Mouse (Mus musculus) hindbrain, embryonic 15.5 days (tissue): ENCODE results near the gene Anks3. TPM values are rescaled to one million over a fixed set of nuclear protein-coding genes. Genes with fewer than 3 reads are reported as not detected.
A peak's percentile ranks its signal among the peaks of the same experiment; 100 is the strongest.

Source experiments
- ATAC-seq: fragments of 200-750 bp; cut with Nextera tagmentation; 2 replicates; pipeline ENCODE4 v1.8.0; 2017; ENCODE audit warnings: low read depth, moderate number of reproducible peaks, moderate TSS enrichment; ENCODE audit not compliant: low FRiP score
- H3K27ac ChIP-seq: fragments of 300-500 bp; sonication (generic); replicated peaks from 2 replicates; pipeline ENCODE4 v1.5.1; 2015; ENCODE audit warnings: mild to moderate bottlenecking, inconsistent platforms
- H3K27me3 ChIP-seq: fragments of 300-500 bp; sonication (generic); 2 replicates; pipeline ENCODE4 v1.6.1; 2015; ENCODE audit warnings: control low read depth, inconsistent platforms
- H3K36me3 ChIP-seq: fragments of 300-500 bp; sonication (generic); 2 replicates; pipeline ENCODE4 v1.6.1; 2015; ENCODE audit warnings: control low read depth, inconsistent platforms
- H3K4me1 ChIP-seq: fragments of 300-500 bp; sonication (generic); replicated peaks from 2 replicates; pipeline ENCODE4 v1.6.1; 2015; ENCODE audit warnings: control low read depth, inconsistent platforms
- H3K4me2 ChIP-seq: fragments of 300-500 bp; sonication (generic); 2 replicates; pipeline ENCODE4 v1.6.1; 2015; ENCODE audit warnings: moderate library complexity, mild to moderate bottlenecking, inconsistent platforms
- H3K4me3 ChIP-seq: fragments of 300-500 bp; sonication (generic); 2 replicates; pipeline ENCODE4 v1.5.1; 2015; ENCODE audit warnings: mild to moderate bottlenecking, inconsistent platforms
- H3K9ac ChIP-seq: fragments of 300-500 bp; sonication (generic); 2 replicates; pipeline ENCODE4 v1.6.1; 2015; ENCODE audit warnings: inconsistent platforms
- H3K9me3 ChIP-seq: fragments of 300-500 bp; sonication (generic); 2 replicates; pipeline ENCODE4 v1.6.1; 2016; ENCODE audit warnings: control low read depth, inconsistent platforms
- WGBS: fragments of 180-500 bp; shearing (Covaris S2); methylation state at CpG from one replicate; pipeline ENCODE4 v1.1.7; 2015; 5-methylcytosine and 5-hydroxymethylcytosine counted together
- polyA plus RNA-seq: library from polyadenylated mRNA; unstranded; fragments of >200 nt; fragmentation: Nextera tagmentation; extraction: Ambion mirVana; gene quantifications from 2 replicates; pipeline ENCODE4 v1.2.1, GENCODE M21; 2015

Anks3 gene
- polyA plus RNA-seq, 1 experiment from 2014 or later = 71.4 TPM

DNA sequence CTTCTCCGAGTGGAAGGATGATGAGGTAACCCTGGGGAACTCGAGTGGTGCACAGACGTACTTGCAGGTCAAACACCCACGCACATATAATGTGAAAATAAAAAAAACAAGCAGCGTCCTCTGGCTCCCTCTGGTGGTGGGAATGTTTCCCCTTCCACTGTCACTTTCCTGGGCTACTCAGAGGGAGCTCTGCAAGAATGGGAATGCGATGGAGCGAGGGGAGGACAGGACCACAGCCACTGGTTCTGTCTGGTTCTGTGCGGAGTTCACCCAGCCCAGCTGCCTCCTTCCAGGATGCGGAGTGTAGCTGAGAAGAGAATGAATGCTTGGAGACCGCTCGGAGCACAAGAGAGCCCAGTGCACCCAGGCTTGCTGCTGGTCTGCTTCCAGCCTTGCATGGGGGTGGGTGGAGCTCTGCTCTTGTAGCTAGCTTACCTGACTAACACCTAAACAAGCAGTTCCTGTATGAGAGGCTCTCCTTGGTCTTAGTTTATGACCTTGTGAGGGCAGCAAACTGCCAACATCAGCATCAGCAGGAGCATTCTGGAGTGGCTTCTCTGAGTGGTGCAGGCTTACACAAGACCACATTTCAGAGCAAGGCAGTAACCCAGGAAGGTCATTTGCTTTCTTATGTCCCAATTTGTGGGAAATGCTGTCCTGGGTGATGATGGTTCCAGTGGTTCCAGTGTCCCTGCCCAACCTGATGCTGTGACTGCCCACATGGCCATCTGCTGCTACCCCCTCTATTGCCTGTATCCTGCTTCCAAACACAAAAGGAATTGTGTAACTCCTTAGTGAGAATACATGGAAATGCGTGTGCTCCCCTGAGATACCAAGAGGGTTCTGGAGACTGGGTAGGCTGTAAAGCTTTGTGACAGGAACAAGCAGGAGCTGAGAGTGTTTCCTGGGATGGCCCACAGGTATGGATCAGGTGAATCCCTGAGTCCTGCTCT is 49.9 kb downstream of the Anks3 start:
- H3K9ac ChIP-seq = no peak overlapping the region
- no peaks in the 10 kb centered on the region for H3K27me3 ChIP-seq
- 0 out of 2 replicates have a peak overlapping the region, but pooled peaks have one; percentile 36 for H3K27ac ChIP-seq
- H3K4me2 ChIP-seq = no peak overlapping the region
- WGBS = 36% methylated on average over 12 of the region's 12 CpGs
- peak; percentile 66; the same call in 1 of the 2 replicates for ATAC-seq
- no peak overlapping the region for H3K4me3 ChIP-seq
- H3K4me1 ChIP-seq = no peaks in the 10 kb centered on the region
- H3K9me3 ChIP-seq = no peaks in the 10 kb centered on the region
- H3K36me3 ChIP-seq = peaks cover 69% of the 10 kb centered on the region

DNA sequence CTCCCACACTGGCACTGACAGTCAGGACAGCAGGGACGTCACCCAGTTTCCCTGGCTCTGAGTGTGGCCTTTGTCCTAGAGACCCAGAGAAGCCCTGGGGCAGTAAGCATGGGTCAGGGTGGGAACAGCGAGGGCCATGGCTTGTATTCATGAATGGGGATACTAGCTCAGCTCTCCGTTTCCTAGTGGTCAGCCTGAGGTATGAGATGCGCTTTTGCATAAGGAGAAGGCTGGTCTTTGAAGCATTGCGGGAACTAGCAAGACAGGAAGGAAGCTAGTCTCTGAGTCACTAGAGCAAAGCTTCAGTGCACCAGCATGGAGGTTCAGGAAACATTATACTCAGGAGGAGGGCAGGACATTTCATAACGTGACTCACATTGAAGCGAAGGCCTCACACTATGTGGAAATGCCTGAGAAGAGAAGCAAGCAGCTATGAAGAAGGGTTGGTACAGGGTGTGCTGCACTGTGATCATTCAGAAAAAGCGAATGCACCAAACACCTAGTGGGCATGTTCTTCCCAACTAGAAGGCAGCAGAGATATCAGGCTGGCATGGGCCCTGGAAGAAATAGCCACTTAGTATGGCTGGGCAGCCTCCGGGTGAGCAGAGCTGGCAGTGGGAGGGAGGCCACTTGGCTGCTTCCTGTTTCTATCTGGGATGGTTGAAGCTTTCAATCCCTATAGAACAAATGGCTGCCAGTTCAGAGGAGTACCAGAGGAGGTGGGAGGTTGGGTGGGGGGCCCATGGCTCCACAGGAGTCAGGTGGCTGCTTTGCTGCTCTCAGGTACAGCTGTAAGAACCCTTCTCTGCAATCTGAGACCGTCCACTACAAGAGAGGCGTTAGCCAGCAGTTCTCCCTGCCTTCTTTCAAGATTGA is 50.9 kb downstream of the Anks3 start:
- Histone ChIP-seq H3K27me3 (no peaks in the 10 kb centered on the region), H3K4me2 (no peak overlapping the region), H3K4me1 (no peaks in the 10 kb centered on the region), H3K36me3 (peaks cover 64% of the 10 kb centered on the region), H3K9me3 (no peaks in the 10 kb centered on the region), H3K4me3 (no peak overlapping the region), H3K9ac (no peak overlapping the region), H3K27ac (peak overlapping the region; percentile 36; the same call in 1 of the 2 replicates)
- 79% methylated on average over 11 of the region's 11 CpGs for WGBS
- ATAC-seq = peak; percentile 43; the same call in 1 of the 2 replicates

DNA sequence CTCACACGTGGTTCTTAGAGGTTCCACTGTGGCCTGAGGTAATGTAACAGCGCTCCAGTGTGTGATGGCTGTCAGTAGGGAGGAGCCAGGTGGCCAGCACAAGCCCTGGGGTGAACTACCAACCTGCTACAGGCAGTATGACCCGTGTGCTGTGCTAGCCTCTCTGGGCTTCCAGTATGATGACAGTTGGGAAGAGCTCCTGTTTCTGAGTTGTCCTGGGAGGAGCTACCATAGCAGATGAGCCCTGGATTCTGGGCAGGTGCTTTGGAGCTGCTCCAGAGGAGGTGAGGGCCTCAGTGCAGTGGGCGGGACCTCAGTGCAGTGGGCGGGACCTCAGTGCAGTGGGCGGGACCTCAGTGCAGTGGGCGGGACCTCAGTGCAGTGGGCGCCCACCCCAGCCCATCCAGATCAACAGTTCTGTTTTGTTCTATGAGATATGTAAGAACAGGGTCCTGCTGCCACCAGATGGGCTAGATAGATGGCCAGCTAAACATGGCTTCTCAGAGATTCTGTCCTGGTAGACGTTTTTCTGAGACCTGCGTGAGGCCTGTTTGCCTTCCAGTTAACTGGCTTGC is 51.8 kb downstream of the Anks3 start:
- H3K9me3 ChIP-seq = no peaks in the 10 kb centered on the region
- H3K4me1 ChIP-seq = no peaks in the 10 kb centered on the region
- H3K36me3 ChIP-seq = peaks cover 60% of the 10 kb centered on the region
- H3K4me3 ChIP-seq = no peak overlapping the region
- 81% methylated on average over 10 of the region's 10 CpGs for WGBS
- no peak for ATAC-seq
- H3K9ac ChIP-seq = no peak overlapping the region
- no peaks in the 10 kb centered on the region for H3K27me3 ChIP-seq
- H3K4me2 ChIP-seq = no peak overlapping the region
- no peak overlapping the region for H3K27ac ChIP-seq

DNA sequence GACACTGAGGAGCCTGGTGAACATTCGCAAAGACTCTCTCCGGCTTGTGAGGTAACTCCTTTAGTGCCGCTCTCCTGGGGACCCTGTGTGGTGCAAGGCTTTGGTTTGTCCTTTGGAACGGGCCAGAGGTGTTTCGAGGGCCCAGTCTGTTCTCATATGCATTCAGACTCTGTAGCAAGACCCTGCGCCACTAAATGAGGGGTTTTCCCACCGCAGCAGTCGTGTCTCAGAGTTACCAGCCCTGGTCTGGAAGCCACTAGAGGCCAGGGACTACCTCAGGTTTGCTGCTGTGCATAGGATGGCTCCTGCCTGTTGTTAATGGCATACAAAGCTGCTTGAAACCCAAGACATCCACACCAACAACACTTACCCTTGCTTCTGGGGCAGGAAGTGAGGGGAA is 53.2 kb downstream of the Anks3 start:
- Histone ChIP-seq H3K4me1 (no peaks in the 10 kb centered on the region), H3K4me3 (no peak overlapping the region), H3K9ac (no peak overlapping the region), H3K9me3 (no peaks in the 10 kb centered on the region), H3K27me3 (no peaks in the 10 kb centered on the region), H3K27ac (no peak overlapping the region), H3K4me2 (no peak overlapping the region), H3K36me3 (peaks cover 47% of the 10 kb centered on the region)
- WGBS = 99% methylated on average over 8 of the region's 8 CpGs
- ATAC-seq = no peak

- Histone ChIP-seq H3K9ac (no peak overlapping the region), H3K36me3 (peaks cover 40% of the 10 kb centered on the region), H3K27ac (no peak overlapping the region), H3K4me3 (no peak overlapping the region), H3K4me2 (no peak overlapping the region), H3K27me3 (no peaks in the 10 kb centered on the region), H3K9me3 (no peaks in the 10 kb centered on the region), H3K4me1 (no peaks in the 10 kb centered on the region)
- WGBS = 97% methylated on average over 2 of the region's 2 CpGs
- ATAC-seq = no peak
These were observed 54.3 kb downstream of the Anks3 start for GRCm38 (mm10) chr16:4909745-4910144.

DNA sequence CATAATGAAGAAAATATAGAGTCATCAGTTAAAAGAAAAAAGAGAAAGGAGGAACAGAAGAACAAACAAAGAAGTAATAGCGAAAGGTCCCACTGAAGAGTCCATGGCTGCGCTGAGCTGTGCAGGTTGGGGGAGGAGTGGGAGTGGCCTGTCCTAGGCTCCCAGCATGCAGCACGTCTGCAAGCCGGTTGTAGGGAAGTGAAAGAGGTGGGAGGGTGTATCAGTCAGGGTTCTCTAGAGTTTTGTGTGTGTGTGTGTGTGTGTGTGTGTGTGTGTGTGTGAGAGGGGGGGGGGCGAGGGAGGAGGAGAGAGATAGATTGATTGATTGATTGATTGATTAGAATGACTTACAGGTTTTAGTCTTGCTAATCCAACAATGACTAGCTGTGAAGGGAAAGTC is 56.0 kb downstream of the Anks3 start:
- Histone ChIP-seq H3K4me2 (no peak overlapping the region), H3K9ac (no peak overlapping the region), H3K9me3 (no peaks in the 10 kb centered on the region), H3K27me3 (no peaks in the 10 kb centered on the region), H3K4me1 (no peaks in the 10 kb centered on the region; the same call in 1 of the 2 replicates), H3K4me3 (no peak overlapping the region), H3K27ac (no peak overlapping the region), H3K36me3 (peaks cover 37% of the 10 kb centered on the region)
- ATAC-seq = no peak
- 51% methylated on average over 4 of the region's 5 CpGs for WGBS

DNA sequence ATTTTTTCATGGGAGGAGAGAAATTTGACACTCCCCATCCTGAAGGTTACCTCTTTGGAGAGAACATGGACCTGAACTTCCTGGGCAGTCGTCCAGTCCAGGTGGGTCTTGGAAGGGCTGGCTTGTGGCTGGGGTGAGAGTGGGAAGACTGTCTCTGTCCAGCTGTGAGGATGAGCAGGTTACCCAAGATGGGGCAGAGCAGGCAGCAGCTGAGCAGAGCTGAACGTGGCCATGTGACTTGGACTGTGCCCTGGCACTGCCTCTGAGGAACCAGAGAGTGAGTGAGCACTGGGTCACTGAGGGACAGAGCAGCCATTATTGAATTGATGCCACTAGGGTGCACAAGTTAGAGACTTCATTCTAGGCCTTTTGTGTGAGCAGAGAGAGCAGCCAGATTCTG is 56.6 kb downstream of the Anks3 start:
- Histone ChIP-seq H3K4me3 (no peak overlapping the region), H3K4me2 (no peak overlapping the region), H3K36me3 (peaks cover 32% of the 10 kb centered on the region), H3K27me3 (no peaks in the 10 kb centered on the region), H3K4me1 (no peaks in the 10 kb centered on the region; the same call in 1 of the 2 replicates), H3K9me3 (no peaks in the 10 kb centered on the region), H3K27ac (no peak overlapping the region), H3K9ac (no peak overlapping the region)
- ATAC-seq = no peak
- 66% methylated on average over 2 of the region's 2 CpGs for WGBS

DNA sequence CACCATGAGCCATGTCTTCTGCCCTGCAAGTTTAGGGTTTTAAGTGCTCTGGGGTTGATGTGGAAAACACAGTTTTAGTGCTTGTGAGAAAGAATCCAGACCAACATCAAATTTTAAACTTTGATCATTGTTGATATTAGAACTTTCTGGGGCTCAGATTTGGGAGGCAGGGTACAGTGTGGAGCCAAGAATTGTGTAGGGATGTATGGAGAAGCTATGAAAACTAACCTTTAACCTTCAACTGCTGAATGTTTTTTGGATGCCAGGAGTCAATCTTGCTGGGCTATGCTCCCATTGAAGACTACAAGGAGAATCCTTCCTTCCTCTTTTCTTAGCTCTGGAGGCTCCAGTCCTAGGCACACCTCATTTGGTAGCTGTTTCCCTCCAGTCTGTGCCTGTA is 57.4 kb downstream of the Anks3 start:
- H3K4me2 ChIP-seq = no peak overlapping the region
- no peaks in the 10 kb centered on the region for H3K9me3 ChIP-seq
- H3K27ac ChIP-seq = no peak overlapping the region
- H3K4me3 ChIP-seq = no peak overlapping the region
- ATAC-seq = no peak
- no peak overlapping the region for H3K9ac ChIP-seq
- no peaks in the 10 kb centered on the region; the same call in 1 of the 2 replicates for H3K4me1 ChIP-seq
- no peaks in the 10 kb centered on the region for H3K27me3 ChIP-seq
- H3K36me3 ChIP-seq = peaks cover 24% of the 10 kb centered on the region

- 65% methylated on average over 1 of the region's 1 CpGs for WGBS
- no peak overlapping the region for H3K27ac ChIP-seq
- no peaks in the 10 kb centered on the region; the same call in 1 of the 2 replicates for H3K4me1 ChIP-seq
- no peaks in the 10 kb centered on the region for H3K27me3 ChIP-seq
- H3K36me3 ChIP-seq = peaks cover 15% of the 10 kb centered on the region; the same call in 1 of the 2 replicates
- no peak overlapping the region for H3K4me3 ChIP-seq
- no peak for ATAC-seq
- no peak overlapping the region for H3K9ac ChIP-seq
- no peaks in the 10 kb centered on the region for H3K9me3 ChIP-seq
- H3K4me2 ChIP-seq = no peak overlapping the region
These were observed 58.4 kb downstream of the Anks3 start for GRCm38 (mm10) chr16:4905591-4905990.

GRCm38 (mm10) chr16:4904878-4905277 is 59.1 kb downstream of the Anks3 start:
- WGBS = 91% methylated on average over 3 of the region's 3 CpGs
- no peak for ATAC-seq
- H3K4me1 ChIP-seq = no peaks in the 10 kb centered on the region; the same call in 1 of the 2 replicates

GRCm38 (mm10) chr16:4903491-4904102 is 60.4 kb downstream of the Anks3 start:
- no peak overlapping the region for H3K27ac ChIP-seq
- H3K36me3 ChIP-seq = no peaks in the 10 kb centered on the region
- H3K4me2 ChIP-seq = no peak overlapping the region
- WGBS = 90% methylated on average over 6 of the region's 6 CpGs
- H3K4me1 ChIP-seq = no peaks in the 10 kb centered on the region; the same call in 1 of the 2 replicates
- no peak for ATAC-seq
- no peaks in the 10 kb centered on the region for H3K27me3 ChIP-seq
- no peak overlapping the region for H3K4me3 ChIP-seq
- no peak overlapping the region for H3K9ac ChIP-seq
- no peaks in the 10 kb centered on the region for H3K9me3 ChIP-seq

More at GRCm38 (mm10) chr16:4904878-4905277, 59.1 kb downstream of the Anks3 start:
- H3K27ac ChIP-seq = no peak overlapping the region
- H3K9me3 ChIP-seq = no peaks in the 10 kb centered on the region
- H3K4me2 ChIP-seq = no peak overlapping the region
- H3K36me3 ChIP-seq = peaks cover 11% of the 10 kb centered on the region; the same call in 1 of the 2 replicates
- no peak overlapping the region for H3K4me3 ChIP-seq
- no peaks in the 10 kb centered on the region for H3K27me3 ChIP-seq
- H3K9ac ChIP-seq = no peak overlapping the region
